Mouse (Mus musculus) ZHBTc4 (cell line): Measurements from ENCODE around the gene Homer1.
A peak's percentile ranks its signal among the peaks of the same experiment; 100 is the strongest.

Experiments
- DNase-seq: peaks from one replicate; pipeline ENCODE4 v3.0.0-alpha.2; 2011; ENCODE audit warnings: low read depth, low spot score

Gene Homer1

DNA sequence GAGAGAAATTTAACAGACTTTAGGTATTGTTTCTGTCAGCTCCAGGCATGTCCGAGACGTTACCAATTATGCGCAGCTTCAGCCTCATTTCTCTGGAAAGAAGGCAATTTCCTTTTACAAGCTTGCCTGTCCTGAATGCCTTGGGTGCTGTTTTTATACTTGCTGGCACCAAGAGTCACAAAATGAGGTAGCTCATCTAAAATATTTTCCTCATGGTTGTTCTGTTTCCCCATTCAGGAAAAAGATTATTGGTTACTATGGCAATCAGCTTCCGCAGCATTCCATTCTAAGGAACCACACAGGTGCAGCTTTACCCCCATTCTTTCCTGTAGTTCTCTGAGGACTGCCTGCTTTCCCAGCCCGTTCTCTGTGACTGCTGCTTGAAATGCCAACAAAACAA is at the start of gene Homer1:
Gene Homer1 (plus strand): TSS at position 320 of the 400 bp plus-strand sequence.
- no peak for DNase-seq

DNA sequence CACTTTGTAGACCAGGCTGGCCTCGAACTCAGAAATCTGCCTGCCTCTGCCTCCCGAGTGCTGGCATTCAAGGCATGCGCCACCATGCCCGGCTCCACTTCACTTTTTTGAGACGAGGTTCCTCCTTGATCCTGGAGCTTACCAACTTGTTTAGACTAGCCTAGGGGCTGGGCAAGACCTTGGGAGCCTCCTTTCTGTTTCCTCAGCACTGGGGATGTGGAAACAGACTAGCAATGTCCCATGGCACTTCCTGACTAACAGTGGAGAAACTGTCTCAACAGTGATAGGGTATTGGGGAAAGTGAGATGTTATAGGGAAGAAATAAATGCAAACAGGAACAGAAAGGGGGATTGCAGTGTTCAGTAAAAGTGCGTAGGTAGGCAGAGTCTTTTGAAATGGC is 47.7 kb upstream of the Homer1 start:
- no peak for DNase-seq

DNA sequence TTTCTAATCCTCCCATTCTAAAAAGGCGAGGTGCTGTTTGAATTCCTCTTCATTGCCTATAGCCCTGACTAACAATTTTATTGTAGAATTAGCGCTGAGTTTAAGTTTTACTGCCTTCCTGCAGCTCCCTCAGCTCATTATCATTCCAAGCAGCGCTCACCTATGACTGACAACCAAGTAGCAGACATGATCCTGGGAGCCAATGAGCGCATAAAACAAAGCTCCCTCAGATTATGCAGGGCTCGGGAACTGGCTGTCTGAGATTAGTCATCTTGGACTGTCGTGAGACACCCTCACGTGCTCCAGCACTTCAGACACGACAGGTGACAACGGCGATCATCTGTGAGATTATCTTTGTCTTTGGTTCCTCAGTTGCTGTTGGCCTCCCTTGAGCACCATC is 47.3 kb upstream of the Homer1 start:
- DNase-seq: no peak

DNA sequence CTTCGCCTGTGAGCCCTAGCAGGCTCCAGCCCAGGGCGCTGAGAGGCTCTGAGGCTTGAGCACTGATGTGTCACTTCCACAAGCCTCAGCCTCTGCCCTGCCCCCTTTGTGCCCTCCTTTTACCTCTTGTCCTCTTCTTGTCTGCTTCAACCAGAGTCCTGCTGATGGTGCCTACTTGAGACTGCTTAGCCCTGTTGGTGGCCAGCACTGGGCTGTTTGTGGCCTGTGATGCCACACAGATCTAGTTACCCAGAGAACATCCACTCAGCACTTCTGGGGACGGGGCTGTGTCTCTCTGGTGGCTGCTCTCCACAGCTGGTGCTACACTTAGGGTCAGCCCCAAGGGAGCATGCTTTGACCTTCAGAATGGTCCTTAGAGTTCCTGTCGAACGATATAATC is 46.5 kb upstream of the Homer1 start:
- DNase-seq: no peak

DNA sequence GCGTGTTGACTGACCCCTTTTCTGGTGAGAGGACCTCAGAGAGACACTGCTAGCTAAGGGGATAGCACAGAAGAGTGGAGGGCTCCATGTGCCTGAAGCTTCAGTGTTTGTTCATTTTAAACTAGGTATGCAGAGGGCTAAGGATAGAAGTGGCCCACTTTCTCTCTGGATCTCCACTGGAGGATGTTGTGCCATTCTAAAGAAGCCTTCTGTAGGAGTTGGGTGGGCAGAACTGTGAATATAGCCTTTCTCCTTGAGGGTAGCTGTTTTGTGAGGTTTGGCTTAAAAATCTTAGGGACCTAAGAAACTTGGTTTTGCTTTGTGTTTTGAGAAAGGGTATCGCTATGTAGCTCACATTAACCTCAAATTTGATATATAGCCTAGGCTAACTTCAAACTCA is 32.3 kb upstream of the Homer1 start:
- no peak for DNase-seq

DNA sequence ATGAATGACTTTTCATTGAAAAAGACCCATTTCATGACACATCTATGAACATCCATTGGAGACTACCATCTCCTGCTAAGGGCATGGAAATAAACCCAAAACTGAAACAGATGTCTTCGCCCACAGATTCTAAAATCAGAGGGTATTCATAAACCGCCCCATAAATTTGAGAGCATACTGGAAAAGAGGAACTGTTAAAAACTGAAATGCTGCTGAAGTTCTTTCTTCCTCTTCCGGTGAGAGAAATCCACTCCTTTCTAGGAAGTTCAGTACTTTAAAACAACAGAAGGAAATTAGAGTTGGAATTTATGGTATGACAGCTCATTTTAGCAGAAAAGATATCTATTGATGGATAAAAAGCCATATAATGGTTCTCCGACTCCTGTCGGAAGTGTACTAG is 1.1 kb downstream of the Homer1 start:
- DNase-seq: no peak

DNA sequence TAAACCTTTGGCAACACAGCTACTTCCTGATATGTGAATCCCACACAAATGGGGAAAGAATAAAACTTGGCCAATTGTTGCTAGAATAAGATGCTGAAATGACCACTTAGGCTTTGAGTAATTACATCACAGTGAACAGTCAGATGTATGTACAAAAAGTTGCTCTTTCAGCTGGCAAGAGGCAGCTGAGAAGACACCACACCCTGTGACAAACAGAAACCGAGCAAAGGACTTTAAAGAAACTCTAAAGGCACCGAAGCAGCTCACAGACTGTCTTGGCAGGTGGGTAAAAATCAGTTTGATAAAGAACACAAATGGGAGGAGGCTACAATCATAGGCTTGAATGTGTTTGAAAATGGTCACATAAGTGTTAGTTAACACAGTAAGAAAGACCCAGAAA is 1.6 kb downstream of the Homer1 start:
- DNase-seq: no peak

DNA sequence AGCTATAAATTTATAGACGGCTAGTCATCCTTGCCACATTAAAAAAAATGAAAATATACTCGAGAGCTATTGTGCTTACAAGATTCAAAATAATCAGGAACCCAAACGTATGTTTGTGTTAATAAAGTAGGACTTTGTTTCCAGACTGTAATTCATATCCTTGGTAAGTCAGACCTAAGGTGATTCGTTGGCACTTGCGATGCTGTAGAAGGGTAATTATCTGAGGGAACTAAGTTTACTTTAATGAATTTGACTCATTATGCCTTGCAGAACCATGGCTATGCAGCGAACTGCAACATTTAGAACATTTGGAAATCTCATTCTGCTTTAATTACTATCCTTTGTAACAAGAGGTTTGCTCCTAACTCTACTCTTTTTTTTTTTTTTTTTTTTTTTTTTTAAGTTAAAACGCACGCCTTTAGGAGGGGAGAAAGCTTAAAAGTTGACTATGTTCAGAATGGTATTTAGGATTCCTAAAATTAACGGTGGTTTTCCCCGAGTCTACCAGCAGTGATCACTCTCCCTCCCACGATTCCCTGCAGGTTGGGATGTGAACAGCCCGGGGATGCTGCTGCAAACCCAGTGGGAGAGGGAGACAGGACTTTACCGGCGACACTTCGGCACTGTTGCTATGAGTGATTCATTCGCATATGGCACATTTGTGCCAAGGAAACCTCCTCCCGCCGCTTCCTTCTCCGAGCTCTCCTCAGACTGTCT is 3.6 kb downstream of the Homer1 start:
- no peak for DNase-seq

DNA sequence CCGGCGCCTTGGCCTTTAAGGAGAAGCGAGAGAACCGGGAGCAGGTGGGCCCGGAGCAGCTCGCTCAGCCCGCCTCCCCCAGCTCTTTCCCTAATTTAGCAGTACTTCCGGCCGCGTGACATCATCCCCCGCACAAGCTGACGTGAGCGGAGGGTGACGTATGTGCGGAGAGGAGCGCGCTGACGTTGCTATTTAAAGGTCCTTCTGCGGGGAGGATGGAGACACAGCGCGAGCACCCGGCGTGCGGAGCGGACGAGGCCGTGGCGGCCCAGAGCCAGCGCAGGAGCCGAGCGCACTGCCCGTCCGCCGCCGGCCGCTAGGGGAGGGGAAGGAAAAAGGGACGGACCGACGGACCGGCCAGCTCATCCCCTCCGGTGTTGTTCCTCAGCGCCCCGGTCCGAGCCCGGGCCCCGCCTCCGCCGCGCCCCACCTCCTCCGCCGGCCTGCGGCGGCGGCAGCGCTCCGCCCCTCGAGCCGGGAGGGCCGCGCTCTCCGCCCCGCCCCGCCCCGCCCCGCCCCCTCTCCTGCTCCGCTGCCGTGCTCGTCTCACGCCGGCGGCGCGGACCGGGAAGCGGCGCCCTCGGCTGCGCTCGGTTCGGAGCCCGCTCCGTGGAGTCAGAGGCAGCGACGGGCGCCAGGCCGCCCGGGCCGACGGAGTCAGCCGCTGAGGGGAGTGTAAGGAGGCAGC is 4.3 kb downstream of the Homer1 start:
- peak; percentile 97 for DNase-seq

DNA sequence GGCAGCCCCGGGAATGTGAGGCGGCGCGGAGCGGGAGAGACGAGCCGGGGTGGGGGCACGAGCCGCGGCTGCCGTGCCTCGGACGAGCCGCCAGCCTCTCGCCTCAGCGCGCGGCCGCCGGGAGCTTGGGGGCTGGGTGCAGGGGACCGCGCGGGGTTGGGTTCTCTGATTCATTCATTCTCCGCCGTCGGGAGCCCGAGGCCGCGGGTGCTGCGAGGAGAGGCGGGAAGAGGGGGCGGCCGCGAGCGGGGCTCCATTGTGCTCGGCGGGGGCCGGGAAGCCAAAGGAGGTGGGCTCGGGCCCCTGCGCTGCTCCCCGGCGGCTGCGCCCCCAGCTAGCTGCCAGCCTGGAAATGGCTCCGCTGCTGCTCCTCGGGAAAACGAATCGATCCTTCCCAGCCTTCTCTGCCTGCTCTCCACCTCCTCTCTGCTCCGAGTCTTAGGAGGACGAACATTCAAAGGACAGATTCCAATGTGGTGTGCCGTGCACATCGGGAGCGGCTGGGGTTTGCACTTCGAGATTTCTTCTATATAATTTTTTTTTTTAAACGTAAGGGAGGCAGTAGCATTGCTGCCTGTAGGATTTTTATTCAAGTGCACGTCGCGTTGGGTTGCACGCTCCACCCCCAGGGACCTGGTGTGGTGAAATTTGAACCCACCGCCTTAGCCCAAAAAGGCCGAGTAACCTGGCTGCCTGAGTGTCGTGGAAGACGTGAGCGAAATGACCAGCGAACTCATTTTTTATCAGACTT is 5.0 kb downstream of the Homer1 start:
- peak; percentile 77 for DNase-seq

DNA sequence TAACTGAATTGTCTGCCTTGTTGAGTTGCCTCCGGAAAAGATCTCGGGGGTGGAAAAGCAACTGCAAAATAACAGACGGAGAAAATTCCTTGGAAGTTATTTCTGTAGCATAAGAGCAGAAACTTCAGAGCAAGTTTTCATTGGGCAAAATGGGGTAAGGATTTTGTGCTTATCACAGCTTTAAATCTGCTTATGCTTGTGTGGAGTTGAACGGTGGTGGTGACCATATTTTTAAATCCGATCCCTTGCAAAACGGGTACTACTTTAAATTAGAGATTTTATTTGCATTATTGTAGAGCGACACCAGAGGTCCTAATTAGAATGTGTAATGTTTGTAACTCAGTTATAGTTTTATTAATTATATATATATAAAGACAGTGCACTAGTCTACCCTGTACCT is 5.7 kb downstream of the Homer1 start:
- no peak for DNase-seq

DNA sequence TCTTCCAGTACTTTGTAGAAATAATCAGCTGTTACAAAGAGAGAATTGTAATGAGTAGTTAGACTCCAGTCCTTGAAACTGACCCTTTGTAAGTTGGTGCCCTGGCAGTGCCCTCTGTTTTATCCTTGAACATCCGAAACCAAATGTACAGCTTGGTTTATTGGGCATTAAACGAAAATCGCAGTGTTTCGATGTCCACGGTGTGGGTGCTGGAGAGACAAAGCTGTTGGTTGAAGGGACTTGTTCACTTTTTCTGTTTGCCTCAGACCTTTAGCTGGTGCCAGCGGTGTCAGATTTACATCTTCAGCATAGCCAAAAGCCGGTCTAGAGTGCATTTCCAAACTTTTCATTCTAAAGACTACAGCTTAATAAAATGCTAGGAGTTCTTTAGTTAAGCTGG is 6.2 kb downstream of the Homer1 start:
- DNase-seq: no peak

DNA sequence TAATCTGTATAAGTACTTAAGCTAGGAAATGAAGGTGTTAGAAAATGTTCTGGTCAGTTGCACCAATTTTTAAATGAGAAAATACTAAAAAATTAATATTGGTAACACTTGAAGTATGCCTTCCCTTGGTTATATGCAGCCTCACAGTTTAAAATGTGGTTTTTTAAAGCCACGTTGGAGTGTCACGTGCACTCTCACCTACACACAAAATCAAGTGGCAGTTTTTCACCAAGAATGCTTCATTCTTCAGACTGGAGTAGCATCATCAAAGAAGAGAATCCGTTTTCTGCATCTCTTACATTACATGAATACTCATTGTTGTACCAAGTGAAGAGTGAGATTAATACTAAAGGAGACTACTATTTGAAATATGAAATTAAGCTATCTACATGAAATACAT is 7.1 kb downstream of the Homer1 start:
- DNase-seq: no peak

DNA sequence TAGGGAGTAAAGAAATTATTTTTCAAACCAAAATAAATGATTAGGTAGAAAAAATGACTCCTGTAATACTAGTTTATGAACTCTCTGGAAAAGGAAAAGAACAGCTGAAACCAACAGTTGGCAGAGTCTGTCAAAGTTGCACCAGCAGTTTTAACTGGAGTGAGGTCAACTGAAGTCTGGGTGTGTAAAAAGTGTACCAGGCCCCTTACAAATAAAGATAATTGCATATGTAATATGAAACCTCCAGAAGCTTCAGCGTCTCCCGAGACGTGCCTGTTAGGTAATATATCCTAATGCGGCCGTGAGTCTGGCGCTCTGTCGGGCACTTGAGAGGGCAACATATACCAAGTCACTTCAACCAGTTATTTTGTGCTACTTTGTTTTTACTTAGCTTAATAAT is 8.3 kb downstream of the Homer1 start:
- no peak for DNase-seq

DNA sequence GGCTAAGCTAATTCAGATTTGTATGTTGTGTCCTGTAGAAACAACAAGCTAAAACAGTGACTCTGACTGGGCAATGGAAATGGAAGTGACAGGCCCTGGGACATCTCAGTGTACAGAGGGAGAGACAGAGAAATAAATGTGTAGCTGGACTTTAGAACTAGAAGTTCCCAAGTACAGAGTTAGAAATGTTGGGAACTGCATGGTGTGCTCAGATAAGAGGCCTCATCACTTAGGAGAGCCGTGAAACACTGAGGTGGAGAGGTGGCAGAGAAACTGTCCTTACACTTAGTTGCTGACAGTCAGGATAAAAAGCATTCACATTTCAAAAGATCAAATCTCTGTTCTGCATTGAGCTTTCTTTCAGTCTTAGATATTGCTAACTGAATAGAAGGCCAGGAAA is 9.9 kb downstream of the Homer1 start:
- DNase-seq: no peak

DNA sequence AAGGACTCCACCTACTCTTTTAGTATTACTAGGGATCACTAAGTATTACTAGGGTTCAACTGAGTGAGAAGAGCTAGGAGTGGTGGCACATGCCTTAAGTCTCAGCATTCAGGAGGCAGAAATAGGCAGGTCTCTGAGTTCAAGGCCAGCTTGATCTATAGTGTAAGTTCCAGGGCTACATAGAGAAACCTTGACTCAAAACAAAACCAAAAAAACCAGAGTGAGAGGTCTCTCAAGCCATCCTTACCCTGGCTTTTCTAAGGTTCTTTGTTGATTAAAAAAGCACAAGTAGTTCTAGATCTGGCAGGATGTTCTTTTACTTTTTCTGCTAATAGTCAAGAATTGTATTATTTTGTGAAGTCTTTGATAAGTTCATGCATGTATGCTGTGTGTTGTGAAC is 13.1 kb downstream of the Homer1 start:
- no peak for DNase-seq

DNA sequence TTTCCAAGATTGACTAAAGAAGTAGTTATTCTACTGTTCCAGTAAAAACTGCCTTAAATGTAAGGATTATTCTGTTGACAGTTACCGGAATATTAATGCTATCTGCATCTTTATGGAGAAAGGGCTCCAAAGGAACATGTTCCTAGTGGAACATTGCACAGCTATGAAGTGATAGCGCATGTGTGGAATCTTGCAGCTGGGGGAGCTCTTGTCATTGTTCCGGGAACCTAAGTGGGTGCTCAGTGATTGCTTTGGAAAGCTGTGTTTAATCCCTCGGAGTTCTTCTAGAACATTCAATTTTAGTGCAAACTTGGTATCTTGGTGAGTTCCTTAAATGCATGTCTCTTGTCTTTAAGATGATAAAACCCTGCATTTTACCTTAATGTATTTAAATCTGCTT is 14.9 kb downstream of the Homer1 start:
- no peak for DNase-seq

DNA sequence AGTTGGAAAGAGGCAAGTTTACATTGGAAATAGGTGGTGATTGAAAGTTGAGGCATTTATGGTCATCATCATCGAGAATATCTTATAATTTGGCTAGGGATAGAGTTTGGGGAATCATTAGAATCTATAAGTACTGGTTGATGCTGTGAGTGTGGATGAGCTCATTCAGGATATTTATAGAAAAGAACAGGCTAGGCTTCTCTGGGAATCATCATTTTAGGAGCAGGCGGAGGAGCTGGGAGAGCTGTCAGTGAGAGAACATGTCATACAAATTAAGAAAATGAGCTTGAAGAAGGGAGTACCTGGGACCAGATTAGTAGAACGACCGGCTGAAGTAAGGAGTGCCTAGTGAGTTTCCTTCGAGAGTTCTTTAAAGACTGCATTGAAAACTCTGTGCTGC is 20.7 kb downstream of the Homer1 start:
- DNase-seq: no peak

DNA sequence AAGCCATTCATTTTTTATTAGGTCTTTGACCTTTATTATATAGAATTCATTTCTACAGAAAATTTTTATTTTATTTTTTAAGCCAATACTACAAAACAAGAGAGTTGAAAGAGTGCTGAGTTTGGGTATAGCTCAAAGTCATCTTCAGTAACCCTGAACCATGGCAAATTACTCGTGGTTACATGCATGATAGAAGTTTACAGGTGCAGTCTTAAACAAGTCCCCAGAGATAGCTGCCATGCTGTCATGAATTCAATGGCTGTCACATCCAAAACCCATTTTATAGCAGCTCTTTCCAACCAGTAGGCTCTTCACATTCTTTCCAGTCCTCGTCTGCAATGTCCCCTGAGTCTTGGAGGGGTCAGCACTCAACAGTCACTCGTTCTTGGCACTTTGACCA is 26.9 kb downstream of the Homer1 start:
- no peak for DNase-seq

DNA sequence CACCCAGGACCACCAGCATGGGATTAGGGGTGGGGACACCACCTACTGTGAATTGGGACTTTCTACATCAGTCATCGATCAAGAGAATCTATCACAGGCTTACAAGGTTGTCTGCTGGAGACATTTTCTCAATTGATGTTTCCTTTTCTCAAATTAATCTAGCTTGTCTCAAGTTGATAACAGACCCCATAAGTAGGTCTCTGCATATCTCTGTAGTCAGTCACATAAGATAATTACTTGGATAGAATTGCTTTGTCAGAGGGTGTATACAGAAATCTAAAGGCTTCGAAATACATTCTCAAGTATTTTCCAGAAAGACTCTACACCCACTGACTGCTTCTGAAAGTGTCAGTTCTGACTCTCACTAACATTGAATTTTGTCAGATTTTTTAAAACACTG is 32.3 kb downstream of the Homer1 start:
- no peak for DNase-seq

DNA sequence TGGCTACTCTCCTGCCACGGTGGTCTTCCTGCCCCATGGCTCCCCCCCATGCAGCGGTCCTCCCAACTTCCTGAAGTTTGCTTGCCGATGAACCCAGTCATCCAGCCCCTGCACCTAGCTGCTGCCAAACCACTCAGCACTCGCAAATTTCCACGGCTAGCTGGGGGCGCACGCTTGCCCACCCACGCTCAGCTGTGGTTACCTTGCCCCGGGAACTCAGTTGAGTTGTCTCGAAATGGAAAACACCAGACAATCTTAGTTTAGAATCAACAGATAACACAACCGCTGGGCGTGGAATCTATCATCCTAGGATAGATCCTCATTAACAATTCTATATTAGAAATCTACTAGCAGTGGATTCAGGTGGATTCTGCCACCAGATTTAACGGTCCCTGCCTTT is 33.1 kb downstream of the Homer1 start:
- no peak for DNase-seq

DNA sequence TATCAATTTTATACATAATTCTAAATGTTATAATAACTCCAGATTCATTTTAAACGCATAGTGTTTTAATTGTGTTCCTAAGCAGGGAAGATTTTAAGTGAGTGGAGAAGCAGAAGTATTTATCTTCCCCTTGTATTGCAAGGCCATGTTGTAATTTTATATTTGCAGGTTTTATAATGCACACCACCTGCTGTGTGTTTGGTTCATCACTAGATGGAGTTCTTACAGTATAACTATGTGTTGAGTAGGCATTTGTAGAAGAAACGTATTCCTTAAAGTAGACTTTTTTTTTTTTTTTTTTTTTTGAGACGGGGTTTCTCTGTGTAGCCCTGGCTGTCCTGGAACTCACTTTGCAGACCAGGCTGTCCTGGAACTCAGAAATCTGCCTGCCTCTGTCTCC is 35.9 kb downstream of the Homer1 start:
- DNase-seq: no peak

DNA sequence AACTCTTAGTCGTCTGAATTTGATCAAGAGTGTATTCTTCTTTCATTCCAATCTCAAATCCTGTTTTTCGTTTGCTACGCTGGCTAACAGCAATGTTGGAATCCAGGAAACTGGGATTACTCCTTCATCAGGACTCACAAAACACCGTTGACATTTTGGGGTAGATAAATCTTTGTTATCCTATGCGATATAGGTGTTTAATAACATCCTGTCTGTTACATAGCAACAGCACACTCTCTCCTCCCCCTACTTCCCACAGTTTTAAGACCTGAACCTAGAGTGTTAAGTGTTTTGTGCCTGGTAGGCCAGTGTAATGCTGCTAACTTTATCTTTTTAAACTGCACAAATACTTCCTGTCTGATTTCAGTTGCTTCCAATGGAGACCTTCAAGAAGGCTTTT is 39.0 kb downstream of the Homer1 start:
- no peak for DNase-seq
